Mouse (Mus musculus): ENCODE results near the gene Pde9a. TPM values are rescaled to one million over a fixed set of nuclear protein-coding genes. Genes with fewer than 3 reads are reported as not detected.

Gene Pde9a
- polyA plus RNA-seq, 1 experiment from 2014 or later: 16.5 TPM

- Histone ChIP-seq H3K4me2 (replicated peaks) (no peak overlapping the region), H3K9me3 (replicated peaks) (no peaks in the 10 kb centered on the region), H3K4me3 (replicated peaks) (no peak overlapping the region), H3K36me3 (peaks cover 90% of the 10 kb centered on the region), H3K27me3 (no peaks in the 10 kb centered on the region), H3K27ac (replicated peaks) (no peak overlapping the region), H3K4me1 (no peaks in the 10 kb centered on the region), H3K9ac (no peak overlapping the region)
- no peak for ATAC-seq (ENCODE audit: insufficient number of reproducible peaks, low FRiP score, low TSS enrichment, low read depth)
- 93% methylated on average over 8 of the region's 8 CpGs for WGBS
These were observed 114.4 kb downstream of the Pde9a start for GRCm38 (mm10) chr17:31500416-31500815.

GRCm38 (mm10) chr17:31500908-31501307 is 114.9 kb downstream of the Pde9a start:
- Histone ChIP-seq H3K27ac (replicated peaks) (no peak overlapping the region), H3K4me2 (replicated peaks) (no peak overlapping the region), H3K4me1 (no peaks in the 10 kb centered on the region), H3K27me3 (no peaks in the 10 kb centered on the region), H3K9ac (no peak overlapping the region), H3K9me3 (replicated peaks) (no peaks in the 10 kb centered on the region), H3K36me3 (peaks cover 91% of the 10 kb centered on the region), H3K4me3 (replicated peaks) (no peak overlapping the region)
- 84% methylated on average over 3 of the region's 3 CpGs for WGBS
- ATAC-seq (ENCODE audit: insufficient number of reproducible peaks, low FRiP score, low TSS enrichment, low read depth): no peak

GRCm38 (mm10) chr17:31502261-31502927 is 116.4 kb downstream of the Pde9a start:
- H3K9ac ChIP-seq: no peak overlapping the region
- no peaks in the 10 kb centered on the region for H3K9me3 ChIP-seq (replicated peaks)
- H3K4me2 ChIP-seq (replicated peaks): no peak overlapping the region
- no peak overlapping the region for H3K27ac ChIP-seq (replicated peaks)
- 94% methylated on average over 12 of the region's 12 CpGs for WGBS
- H3K4me1 ChIP-seq: no peaks in the 10 kb centered on the region
- no peak overlapping the region for H3K4me3 ChIP-seq (replicated peaks)
- H3K27me3 ChIP-seq: no peaks in the 10 kb centered on the region
- no peak for ATAC-seq (ENCODE audit: insufficient number of reproducible peaks, low FRiP score, low TSS enrichment, low read depth)
- H3K36me3 ChIP-seq: peaks cover 92% of the 10 kb centered on the region

- Histone ChIP-seq H3K4me1 (no peaks in the 10 kb centered on the region), H3K4me3 (replicated peaks) (no peak overlapping the region), H3K36me3 (peaks cover 91% of the 10 kb centered on the region), H3K9ac (no peak overlapping the region), H3K9me3 (replicated peaks) (no peaks in the 10 kb centered on the region), H3K27me3 (no peaks in the 10 kb centered on the region), H3K27ac (replicated peaks) (no peak overlapping the region), H3K4me2 (replicated peaks) (no peak overlapping the region)
- no peak for ATAC-seq (ENCODE audit: insufficient number of reproducible peaks, low FRiP score, low TSS enrichment, low read depth)
- 93% methylated on average over 12 of the region's 12 CpGs for WGBS
These were observed 117.3 kb downstream of the Pde9a start for GRCm38 (mm10) chr17:31503337-31503736.

GRCm38 (mm10) chr17:31503936-31504335 is 117.9 kb downstream of the Pde9a start:
- Histone ChIP-seq H3K27ac (replicated peaks) (no peak overlapping the region), H3K9ac (no peak overlapping the region), H3K27me3 (no peaks in the 10 kb centered on the region), H3K4me3 (replicated peaks) (no peak overlapping the region), H3K9me3 (replicated peaks) (no peaks in the 10 kb centered on the region), H3K36me3 (peaks cover 89% of the 10 kb centered on the region), H3K4me2 (replicated peaks) (no peak overlapping the region), H3K4me1 (no peaks in the 10 kb centered on the region)
- 85% methylated on average over 2 of the region's 2 CpGs for WGBS
- ATAC-seq (ENCODE audit: insufficient number of reproducible peaks, low FRiP score, low TSS enrichment, low read depth): no peak

GRCm38 (mm10) chr17:31505013-31505412 is 119.0 kb downstream of the Pde9a start:
- no peaks in the 10 kb centered on the region for H3K4me1 ChIP-seq
- whole genome bisulfite sequencing: 87% methylated on average over 5 of the region's 5 CpGs
- no peak overlapping the region for H3K4me3 ChIP-seq (replicated peaks)
- H3K4me2 ChIP-seq (replicated peaks): no peak overlapping the region
- H3K27ac ChIP-seq (replicated peaks): no peak overlapping the region
- H3K9ac ChIP-seq: no peak overlapping the region
- H3K36me3 ChIP-seq: peaks cover 89% of the 10 kb centered on the region
- H3K9me3 ChIP-seq (replicated peaks): no peaks in the 10 kb centered on the region
- ATAC-seq (ENCODE audit: insufficient number of reproducible peaks, low FRiP score, low TSS enrichment, low read depth): no peak
- H3K27me3 ChIP-seq: no peaks in the 10 kb centered on the region

- H3K4me2 ChIP-seq (replicated peaks): no peak overlapping the region
- no peak overlapping the region for H3K9ac ChIP-seq
- H3K27ac ChIP-seq (replicated peaks): no peak overlapping the region
- H3K9me3 ChIP-seq (replicated peaks): no peaks in the 10 kb centered on the region
- no peak overlapping the region for H3K4me3 ChIP-seq (replicated peaks)
- ATAC-seq (ENCODE audit: insufficient number of reproducible peaks, low FRiP score, low TSS enrichment, low read depth): no peak
- WGBS: 88% methylated on average over 7 of the region's 7 CpGs
- H3K27me3 ChIP-seq: no peaks in the 10 kb centered on the region
- H3K4me1 ChIP-seq: peaks cover 4% of the 10 kb centered on the region; the same call in 1 of the 2 replicates
- peaks cover 82% of the 10 kb centered on the region for H3K36me3 ChIP-seq
These were observed 120.3 kb downstream of the Pde9a start for GRCm38 (mm10) chr17:31506282-31506681.

GRCm38 (mm10) chr17:31510944-31511343 is 124.9 kb downstream of the Pde9a start:
- WGBS: 91% methylated on average over 6 of the region's 6 CpGs
- peaks cover 14% of the 10 kb centered on the region for H3K4me1 ChIP-seq
- peaks cover 37% of the 10 kb centered on the region for H3K36me3 ChIP-seq
- no peak for ATAC-seq (ENCODE audit: insufficient number of reproducible peaks, low FRiP score, low TSS enrichment, low read depth)
- H3K9ac ChIP-seq: no peak overlapping the region
- H3K4me2 ChIP-seq (replicated peaks): peak overlapping the region; percentile 75
- peak overlapping the region; percentile 69 for H3K4me3 ChIP-seq (replicated peaks)
- H3K9me3 ChIP-seq (replicated peaks): no peaks in the 10 kb centered on the region
- H3K27ac ChIP-seq (replicated peaks): no peak overlapping the region
- H3K27me3 ChIP-seq: no peaks in the 10 kb centered on the region

GRCm38 (mm10) chr17:31511792-31512495 is 125.9 kb downstream of the Pde9a start:
- peak overlapping the region; percentile 79 for H3K27ac ChIP-seq (replicated peaks)
- H3K9ac ChIP-seq: peak overlapping the region; percentile 68
- peaks cover 14% of the 10 kb centered on the region for H3K4me1 ChIP-seq
- H3K27me3 ChIP-seq: no peaks in the 10 kb centered on the region
- ATAC-seq (ENCODE audit: insufficient number of reproducible peaks, low FRiP score, low TSS enrichment, low read depth): peak; percentile 93
- no peaks in the 10 kb centered on the region for H3K9me3 ChIP-seq (replicated peaks)
- H3K36me3 ChIP-seq: peaks cover 29% of the 10 kb centered on the region
- H3K4me2 ChIP-seq (replicated peaks): peak overlapping the region; percentile 75
- H3K4me3 ChIP-seq (replicated peaks): peak overlapping the region; percentile 69
- under 1% methylated on average over 56 of the region's 56 CpGs for WGBS

GRCm38 (mm10) chr17:31512593-31512992 is 126.6 kb downstream of the Pde9a start:
- H3K4me2 ChIP-seq (replicated peaks): peak overlapping the region; percentile 75
- H3K9ac ChIP-seq: peak overlapping the region; percentile 68
- H3K27me3 ChIP-seq: no peaks in the 10 kb centered on the region
- no peaks in the 10 kb centered on the region for H3K9me3 ChIP-seq (replicated peaks)
- H3K4me1 ChIP-seq: peaks cover 14% of the 10 kb centered on the region
- H3K36me3 ChIP-seq: peaks cover 22% of the 10 kb centered on the region
- ATAC-seq (ENCODE audit: insufficient number of reproducible peaks, low FRiP score, low TSS enrichment, low read depth): no peak
- H3K4me3 ChIP-seq (replicated peaks): peak overlapping the region; percentile 69
- H3K27ac ChIP-seq (replicated peaks): peak overlapping the region; percentile 79
- WGBS: 23% methylated on average over 6 of the region's 6 CpGs

- no peaks in the 10 kb centered on the region for H3K9me3 ChIP-seq (replicated peaks)
- H3K27ac ChIP-seq (replicated peaks): no peak overlapping the region
- 58% methylated on average over 1 of the region's 1 CpGs for WGBS
- no peak overlapping the region for H3K4me3 ChIP-seq (replicated peaks)
- peaks cover 20% of the 10 kb centered on the region for H3K4me1 ChIP-seq
- H3K27me3 ChIP-seq: no peaks in the 10 kb centered on the region
- H3K4me2 ChIP-seq (replicated peaks): no peak overlapping the region
- H3K36me3 ChIP-seq: peaks cover 4% of the 10 kb centered on the region
- no peak for ATAC-seq (ENCODE audit: insufficient number of reproducible peaks, low FRiP score, low TSS enrichment, low read depth)
- H3K9ac ChIP-seq: no peak overlapping the region
These were observed 128.7 kb downstream of the Pde9a start for GRCm38 (mm10) chr17:31514696-31515095.

Data from embryonic facial prominence, embryonic 15.5 days (tissue).